Mouse (Mus musculus): Measurements from ENCODE around the gene Cyp2d11.

Gene Cyp2d11

DNA sequence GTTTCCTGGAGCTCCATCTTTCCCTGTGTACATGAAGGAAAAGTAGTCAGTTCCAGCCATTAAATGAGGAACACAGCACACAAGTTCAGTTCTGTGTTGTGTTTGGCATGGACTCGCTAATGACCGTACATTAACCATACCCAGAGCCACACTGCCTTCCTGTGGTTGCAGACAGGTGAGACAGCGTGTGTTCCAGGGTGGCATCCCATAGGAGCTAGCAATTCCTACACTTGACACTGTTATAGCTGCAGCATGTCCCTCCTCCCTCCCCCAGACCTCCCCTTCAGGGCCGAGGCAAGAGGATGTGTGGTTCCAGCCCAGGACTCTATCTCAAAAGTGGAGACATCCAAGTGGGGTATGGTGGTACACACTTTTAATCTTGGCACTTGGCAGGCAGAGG lies 43.5 kb downstream of the Cyp2d11 start:
- no peak for DNase-seq (ENCODE audit: low spot score)

DNA sequence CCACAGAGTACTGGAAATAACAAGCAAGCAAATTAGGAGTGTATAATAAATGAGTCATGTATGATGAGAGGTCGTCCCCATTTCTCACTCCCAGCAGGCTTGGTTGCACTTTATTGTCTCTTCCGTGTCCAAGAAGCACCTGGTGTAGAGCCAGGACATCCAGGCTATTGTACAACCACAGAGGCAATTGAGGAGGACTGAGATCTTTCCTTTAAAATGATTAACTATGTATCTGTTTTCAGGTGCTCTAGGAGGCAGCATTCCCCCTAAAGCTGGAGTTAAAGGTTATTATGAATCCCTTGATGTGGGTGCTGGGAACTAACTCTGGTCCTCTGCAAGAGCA lies 44.9 kb downstream of the Cyp2d11 start:
- DNase-seq (ENCODE audit: low spot score), result no peak

DNA sequence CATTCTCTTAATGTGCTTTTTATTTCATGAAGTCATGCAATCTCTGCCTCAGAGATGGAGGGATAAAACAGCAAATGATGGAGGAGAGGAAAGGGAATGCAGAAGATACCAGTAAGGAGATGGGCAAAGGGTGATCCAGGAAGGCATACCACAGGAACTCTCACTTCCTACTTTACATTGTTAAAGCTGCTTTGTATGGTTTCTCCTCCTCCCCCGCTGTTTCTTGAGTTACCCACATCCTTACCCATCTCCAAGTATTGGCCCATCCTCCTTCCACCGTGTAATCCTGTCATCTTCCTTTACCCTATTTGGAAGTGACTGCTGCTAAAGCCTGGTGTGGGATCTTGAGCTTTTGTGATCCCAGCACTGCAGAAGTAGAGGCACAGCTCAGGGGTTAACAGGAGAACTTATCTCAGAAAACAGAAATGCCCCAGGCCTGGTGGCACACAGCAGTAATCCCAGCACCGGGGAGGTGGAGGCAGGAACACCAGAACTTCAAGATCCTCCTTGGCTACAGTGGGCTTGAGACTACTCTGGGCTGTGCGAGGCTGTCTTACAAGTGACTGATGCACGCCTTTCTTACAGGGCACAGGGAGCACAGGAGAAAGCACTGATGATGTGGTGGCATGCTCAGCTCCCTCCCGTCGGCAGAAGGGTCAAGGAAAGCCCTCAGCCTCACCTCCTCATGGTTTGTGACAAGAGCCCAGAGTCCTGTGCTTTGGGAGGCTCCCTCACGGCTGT lies 45.4 kb downstream of the Cyp2d11 start:
- DNase-seq (ENCODE audit: low spot score), result no peak

DNA sequence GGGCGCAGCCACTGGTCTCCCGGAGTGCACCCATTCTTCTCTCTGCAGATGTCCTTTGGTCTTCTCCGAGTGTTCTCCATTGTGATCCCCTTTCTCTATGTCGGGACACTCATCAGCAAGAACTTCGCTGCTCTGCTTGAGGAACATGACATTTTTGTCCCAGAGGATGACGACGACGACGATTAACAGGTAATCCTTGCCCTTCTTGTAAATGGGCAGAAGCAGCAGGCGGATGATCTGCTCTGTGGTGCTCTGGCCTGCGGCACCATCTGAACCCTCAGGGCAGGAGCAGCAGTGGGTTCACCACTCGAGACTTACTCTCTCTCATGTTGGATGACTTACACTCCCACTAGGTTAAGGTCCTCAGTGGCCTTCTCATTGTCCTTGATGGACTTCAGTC lies 46.0 kb downstream of the Cyp2d11 start:
- no peak for DNase-seq (ENCODE audit: low spot score)

DNA sequence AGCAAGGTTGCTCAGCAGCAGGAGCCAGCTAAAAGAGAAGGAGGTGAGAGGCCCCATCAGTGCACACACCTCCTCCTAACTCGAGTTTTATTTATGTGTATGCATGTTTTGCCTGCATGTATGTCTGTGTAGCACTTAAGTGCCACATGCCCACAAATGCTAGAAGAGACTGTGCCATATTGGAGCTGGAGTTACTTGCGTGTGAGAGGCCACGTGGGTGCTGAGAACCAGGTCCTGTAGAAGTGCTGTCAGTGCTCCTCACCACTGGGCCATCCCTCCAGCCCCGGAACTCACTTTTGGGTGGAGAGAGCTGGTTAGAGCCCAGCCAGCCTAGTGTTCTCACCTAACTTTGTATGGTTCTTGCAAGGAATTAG lies 46.5 kb downstream of the Cyp2d11 start:
- no peak for DNase-seq (ENCODE audit: low spot score)

DNA sequence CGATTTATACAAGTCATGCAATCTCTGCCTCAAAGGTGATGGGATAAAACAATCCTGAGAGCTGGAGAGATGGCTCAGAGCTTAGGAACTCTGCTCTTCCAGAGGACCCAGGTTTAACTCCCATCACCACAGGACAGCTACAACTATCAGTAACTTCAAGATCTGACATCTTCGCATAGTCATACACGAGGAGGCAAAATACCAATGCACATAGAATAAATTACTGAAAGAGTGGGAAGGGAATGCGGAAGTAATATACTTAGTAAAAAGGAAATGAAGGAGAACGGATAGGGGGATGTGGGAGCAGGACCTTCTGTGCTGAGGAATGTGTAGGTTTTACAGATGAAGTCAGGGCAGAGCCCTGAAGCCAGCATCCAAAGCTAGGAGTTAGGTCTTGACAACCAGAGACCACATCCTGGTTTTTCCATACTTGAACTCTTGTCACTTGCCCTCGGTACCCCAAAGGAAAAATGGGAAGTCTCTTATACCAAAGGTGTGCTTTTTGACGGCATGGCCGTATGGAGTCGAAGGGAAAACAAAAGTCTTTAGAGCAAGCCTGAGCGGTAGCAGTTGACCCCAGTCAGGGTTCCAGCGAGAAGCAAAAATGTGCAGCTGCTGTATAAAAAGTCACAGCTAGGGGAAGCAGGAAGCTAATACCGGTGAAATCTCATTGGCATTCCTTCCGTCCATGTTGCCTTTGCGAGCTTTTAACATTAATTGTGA lies 47.1 kb downstream of the Cyp2d11 start:
- no peak for DNase-seq (ENCODE audit: low spot score)

DNA sequence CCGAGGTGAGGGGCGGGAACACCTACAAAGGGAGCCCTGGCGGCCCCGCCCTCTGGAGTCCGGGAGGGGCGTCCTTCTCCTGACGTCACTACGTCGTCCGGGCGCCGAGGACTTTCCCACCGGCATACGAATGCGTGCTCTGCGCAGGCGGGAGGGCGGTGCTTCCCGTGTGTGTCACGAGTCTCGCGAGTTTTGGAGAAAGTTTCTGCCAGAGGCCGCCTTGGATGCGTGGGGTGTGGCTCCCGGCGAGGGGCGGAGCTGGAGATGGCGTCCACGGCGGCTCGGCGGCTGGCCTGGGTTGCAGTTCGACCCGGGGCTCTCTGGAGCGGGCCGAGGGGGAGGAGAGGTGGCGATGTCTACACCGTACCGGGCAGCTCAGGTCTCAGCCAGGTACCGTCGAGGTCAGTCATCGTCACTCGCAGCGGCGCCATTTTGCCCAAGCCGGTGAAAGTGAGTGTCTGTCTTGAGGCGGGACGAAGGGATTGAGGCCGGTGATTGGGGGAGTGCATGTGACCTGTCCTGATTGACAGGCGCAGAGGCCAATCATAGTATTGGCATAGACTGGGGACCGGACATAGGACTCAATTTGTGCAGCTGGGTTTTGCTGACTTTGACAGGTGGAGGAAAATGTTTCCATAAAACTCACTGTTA lies 47.9 kb downstream of the Cyp2d11 start:
- DNase-seq (ENCODE audit: low spot score), result peak; percentile 95

DNA sequence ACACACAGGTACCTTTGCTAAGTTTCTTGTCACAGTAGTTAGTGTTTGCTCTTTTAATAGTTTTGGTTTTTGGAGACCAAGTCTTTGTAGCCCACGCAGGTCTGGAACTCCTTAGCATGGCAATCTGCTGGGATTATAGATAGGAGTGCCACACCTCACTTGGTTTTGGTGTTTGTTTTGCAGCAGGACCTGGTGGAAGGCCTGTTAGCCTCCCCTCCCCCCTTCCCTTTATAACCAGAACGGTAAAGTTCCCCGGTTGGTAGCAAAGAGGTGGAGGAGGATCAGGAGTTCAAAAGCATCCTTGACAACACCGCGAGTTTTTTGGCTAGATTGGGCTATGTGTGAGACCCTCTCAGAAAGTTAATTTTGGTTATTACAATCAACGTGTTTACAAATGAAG lies 48.9 kb downstream of the Cyp2d11 start:
- no peak for DNase-seq (ENCODE audit: low spot score)

DNA sequence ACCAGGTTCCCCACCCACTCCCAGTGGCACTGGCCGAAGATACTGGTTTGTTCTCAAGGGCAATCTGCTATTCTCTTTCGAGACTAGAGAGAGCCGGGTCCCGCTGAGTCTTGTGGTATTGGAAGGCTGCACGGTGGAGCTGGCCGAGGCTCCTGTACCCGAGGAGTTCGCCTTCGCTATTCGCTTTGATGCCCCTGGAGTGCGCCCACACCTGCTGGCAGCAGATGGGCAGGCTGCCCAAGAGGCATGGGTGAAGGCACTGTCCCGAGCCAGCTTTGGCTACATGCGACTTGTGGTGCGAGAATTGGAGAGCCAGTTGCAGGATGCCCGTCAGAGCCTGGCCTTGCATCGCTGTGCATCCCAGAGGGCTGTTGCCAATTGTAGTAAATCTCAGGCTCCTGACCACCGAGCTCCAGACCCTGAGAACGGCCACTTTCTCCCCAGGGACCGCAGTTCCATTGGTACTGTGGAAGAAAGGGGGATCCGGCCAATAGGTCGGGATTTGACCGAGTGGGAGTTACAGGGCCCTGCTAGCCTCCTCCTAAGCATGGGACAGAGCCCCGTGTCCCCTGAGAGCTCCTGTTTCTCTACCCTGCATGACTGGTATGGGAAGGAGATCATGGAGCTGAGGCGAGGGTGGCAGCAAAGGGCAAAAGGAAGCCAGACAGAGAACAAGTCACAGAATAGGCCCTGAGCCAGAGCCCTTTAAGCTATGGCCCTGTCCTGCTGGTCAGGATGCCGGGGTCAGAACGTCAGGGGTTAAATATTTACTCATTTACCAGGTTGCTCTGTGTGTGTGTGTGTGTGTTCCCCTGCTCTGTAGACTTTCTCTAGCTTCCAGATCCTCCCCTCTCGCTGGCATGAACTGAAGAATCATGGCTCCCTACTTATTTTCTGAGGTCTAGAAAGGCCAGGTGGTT lies 50.2 kb downstream of the Cyp2d11 start:
- DNase-seq (ENCODE audit: low spot score), result no peak

DNA sequence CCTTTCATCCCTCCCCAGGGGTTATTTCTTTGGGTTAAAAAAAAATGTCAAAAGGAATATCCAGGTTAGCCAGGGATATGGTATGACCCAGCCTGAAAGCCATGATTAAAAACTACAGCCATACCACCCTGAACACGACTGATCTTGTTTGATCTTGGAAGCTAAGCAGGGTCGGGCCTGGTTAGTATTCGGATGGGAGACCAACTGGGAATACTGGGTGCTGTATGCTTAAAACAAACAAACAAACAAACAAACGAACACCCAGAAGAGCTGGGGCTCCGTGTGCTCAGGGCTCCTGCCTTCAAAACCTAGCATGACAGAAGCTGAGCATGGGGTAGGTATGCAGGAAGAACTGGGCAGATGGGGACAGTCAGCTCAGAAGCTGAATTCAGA lies 51.3 kb downstream of the Cyp2d11 start:
- no peak for DNase-seq (ENCODE audit: low spot score)

DNA sequence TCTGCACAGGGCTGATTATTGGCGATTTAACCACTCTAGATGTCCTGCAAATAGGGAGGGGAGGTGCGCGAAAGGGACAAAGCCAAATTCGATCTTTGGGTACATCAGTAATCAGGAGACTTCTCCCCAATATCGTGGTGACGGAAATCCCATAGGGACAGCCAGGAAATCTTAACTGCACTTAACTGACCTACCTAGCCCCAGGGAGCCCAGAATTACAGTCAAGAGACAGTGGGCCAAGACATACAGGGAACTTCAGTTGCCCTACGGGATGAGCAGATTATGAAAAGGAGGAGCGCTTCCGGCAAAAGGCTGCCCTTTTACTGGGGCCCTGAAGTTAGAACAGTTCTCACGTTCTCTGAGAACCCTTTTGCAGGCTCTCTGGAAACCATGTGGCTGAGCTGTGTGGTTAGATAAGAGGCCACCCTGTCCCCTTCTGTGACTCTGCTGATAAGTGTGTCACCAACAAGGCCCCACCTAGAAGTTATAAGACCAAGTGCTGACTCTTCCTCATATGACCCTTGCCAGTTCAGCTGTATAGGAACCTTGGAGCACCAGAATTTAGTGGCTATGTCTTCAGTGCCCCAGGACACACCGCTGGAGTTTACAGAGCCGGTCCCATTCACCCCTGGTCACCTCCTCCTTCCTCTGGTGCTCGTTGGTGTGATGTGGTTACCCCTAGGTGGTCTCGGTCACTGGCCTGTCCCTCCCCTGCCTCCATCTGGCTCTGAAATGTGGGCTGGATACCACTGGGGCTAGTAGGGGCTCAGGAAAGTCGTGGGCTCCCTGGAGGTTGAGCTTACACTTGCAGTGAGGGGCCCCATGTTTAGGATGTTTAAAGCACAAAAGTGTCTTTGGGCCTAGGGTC lies 51.9 kb downstream of the Cyp2d11 start:
- no peak for DNase-seq (ENCODE audit: low spot score)

DNA sequence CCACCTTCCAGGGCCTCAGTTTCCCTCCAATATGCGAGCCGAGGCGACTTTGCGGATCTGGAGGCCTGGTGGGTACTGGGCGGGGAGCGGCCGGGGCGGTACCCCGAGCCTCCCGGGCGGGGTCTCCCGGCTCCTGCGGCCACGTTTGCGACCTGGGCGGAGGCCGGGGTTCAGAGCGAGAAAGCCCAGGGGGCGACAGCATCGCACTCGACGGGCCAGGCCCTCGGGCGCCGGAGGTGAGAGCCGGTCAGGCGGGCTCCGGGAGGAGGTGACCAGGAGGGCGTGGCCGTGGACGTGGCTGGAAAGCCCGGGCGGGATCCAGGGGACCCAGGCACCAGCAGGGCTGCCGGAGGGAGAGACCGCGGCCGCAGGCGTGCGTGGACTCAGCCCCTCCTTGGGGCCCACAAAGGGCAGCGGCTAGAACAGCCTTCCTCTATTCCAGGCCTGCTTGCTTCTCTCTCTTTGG lies 52.8 kb downstream of the Cyp2d11 start:
- peak; percentile 60 for DNase-seq (ENCODE audit: low spot score)

DNA sequence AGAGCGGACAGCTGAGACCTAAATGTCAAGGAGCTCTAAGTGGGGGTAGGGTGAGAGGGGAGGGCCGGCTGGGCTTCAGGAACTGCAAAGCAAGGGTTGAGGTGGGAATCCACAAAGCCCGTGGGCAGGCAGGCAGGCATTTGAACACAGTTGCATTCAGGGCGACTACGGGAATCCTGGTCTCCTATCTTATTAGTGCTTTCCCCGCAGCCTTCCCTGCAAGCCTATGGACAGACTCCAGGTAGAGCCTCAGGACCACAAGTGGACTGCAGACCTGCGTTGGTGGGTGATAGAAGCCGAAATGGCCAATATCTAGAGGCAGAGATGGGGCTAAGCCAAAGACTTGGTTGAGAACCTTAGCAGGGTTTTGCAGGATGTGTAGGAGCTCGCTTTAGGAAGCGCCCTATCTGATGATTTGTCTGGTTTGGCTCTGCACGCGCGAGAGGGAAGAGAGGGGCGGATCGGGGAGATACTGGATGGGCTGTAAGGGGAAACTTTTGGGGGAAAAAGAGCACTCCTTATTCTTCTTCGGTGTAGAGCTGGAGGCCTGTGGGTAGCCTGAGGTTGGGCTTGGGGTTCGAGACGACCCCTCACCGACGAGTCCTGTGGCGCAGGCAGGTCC lies 53.3 kb downstream of the Cyp2d11 start:
- DNase-seq (ENCODE audit: low spot score), result no peak

DNA sequence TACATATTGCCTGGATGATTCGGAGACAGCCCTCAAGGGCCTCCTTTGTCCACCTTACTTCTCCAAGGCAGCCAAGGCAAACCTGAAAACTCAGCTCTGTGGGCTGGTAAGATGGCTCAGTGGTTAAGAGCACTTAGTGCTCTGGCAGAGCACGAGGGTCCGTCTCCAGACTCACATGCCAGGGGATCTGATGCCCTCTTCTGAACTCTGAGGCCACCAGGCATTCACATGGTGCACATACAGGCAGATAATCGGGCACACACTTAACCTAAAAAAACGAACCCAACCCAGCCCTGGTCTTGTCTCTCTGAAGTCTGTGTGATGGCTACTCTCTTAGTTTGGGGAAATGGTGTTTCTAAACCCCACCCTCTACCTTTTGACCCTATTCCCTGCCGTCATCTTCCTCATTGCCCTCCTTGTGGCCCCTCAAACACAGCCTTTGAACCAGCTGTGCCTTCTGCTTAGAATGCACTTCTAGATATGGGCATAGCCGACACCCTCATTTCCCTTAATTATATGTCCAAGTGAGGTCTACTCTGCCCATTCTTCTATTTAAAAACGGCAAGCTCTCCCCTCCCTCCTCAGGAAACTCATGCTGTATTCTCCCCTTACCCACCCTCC lies 54.1 kb downstream of the Cyp2d11 start:
- DNase-seq (ENCODE audit: low spot score), result no peak
